Mouse (Mus musculus) heart, embryonic 11.5 days (tissue): ENCODE measurements around the gene Pla2g2d. TPM values are rescaled to one million over a fixed set of nuclear protein-coding genes. Genes with fewer than 3 reads are reported as not detected.

Source experiments
- ATAC-seq: fragments of 200-750 bp; cut with Nextera tagmentation; replicated peaks from 2 replicates; pipeline ENCODE4 v1.8.0; 2017; ENCODE audit warnings: moderate library complexity; ENCODE audit not compliant: insufficient number of reproducible peaks, low FRiP score, low TSS enrichment
- H3K27ac ChIP-seq: fragments of 300-500 bp; sonication (generic); 2 replicates; pipeline ENCODE4 v1.5.1; 2014; ENCODE audit warnings: mild to moderate bottlenecking, low read depth, low read length
- H3K27me3 ChIP-seq: fragments of 300-500 bp; sonication (generic); 2 replicates; pipeline ENCODE4 v1.6.1; 2014; ENCODE audit warnings: mild to moderate bottlenecking, low read length, mixed read lengths; ENCODE audit not compliant: control insufficient read depth, insufficient read depth
- H3K36me3 ChIP-seq: fragments of 300-500 bp; sonication (generic); 2 replicates; pipeline ENCODE4 v1.6.1; 2014; ENCODE audit warnings: mild to moderate bottlenecking, low read length, moderate library complexity, mixed read lengths; ENCODE audit not compliant: control insufficient read depth, insufficient read depth
- H3K4me1 ChIP-seq: fragments of 300-500 bp; sonication (generic); 2 replicates; pipeline ENCODE4 v1.6.1; 2014; ENCODE audit warnings: low read length; ENCODE audit not compliant: control insufficient read depth, insufficient read depth
- H3K4me2 ChIP-seq: fragments of 300-500 bp; sonication (generic); 2 replicates; pipeline ENCODE4 v1.6.1; 2014; ENCODE audit warnings: mild to moderate bottlenecking, moderate library complexity
- H3K4me3 ChIP-seq: fragments of 300-500 bp; sonication (generic); 2 replicates; pipeline ENCODE4 v1.5.1; 2014; ENCODE audit warnings: low read depth, low read length
- H3K9ac ChIP-seq: fragments of 300-500 bp; sonication (generic); 2 replicates; pipeline ENCODE4 v1.6.1; 2014; ENCODE audit warnings: mild to moderate bottlenecking, low read depth, low read length, moderate library complexity
- H3K9me3 ChIP-seq: fragments of 300-500 bp; sonication (generic); replicated peaks from 2 replicates; pipeline ENCODE4 v1.6.1; 2016; ENCODE audit warnings: low read length; ENCODE audit not compliant: control insufficient read depth
- WGBS: fragments of 180-500 bp; shearing (Covaris S2); extraction: QIAGEN DNeasy Blood & Tissue Kit; methylation state at CpG from one replicate; pipeline ENCODE4 v1.1.7; 2014; ENCODE audit not compliant: insufficient replicate concordance; 5-methylcytosine and 5-hydroxymethylcytosine counted together
- polyA plus RNA-seq: library from polyadenylated mRNA; unstranded; fragments of >200 nt; fragmentation: Nextera tagmentation; extraction: Ambion mirVana; gene quantifications from 2 replicates; pipeline ENCODE4 v1.2.1, GENCODE M21; 2014

Gene Pla2g2d
- polyA plus RNA-seq, 1 experiment from 2014 or later = not detected

DNA sequence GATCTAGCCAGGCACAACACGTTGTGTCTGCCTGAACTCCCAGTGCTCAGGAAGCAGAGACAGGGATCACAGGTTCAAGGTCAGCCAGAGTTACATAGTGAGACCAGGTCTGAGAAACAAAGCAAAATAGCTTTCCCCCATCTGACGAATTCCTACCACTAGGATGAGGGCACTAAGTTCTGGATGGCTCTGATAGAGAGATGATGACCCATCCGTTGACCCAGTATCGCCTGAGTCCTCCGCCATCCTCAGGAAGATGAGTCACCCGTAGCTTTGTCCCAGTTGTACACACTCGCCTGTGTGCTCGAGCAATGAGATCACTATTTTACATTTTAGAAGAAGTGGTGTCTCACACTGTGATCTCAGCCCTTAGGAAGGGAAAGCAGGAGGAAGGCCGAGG, 13.3 kb upstream of the Pla2g2d start:
- Histone ChIP-seq H3K4me3 (no peak overlapping the region), H3K27ac (no peak overlapping the region), H3K27me3 (no peaks in the 10 kb centered on the region), H3K4me1 (no peaks in the 10 kb centered on the region), H3K4me2 (no peak overlapping the region), H3K36me3 (no peaks in the 10 kb centered on the region), H3K9ac (no peak overlapping the region), H3K9me3 (no peaks in the 10 kb centered on the region)
- 69% methylated on average over 9 of the region's 9 CpGs for WGBS
- no peak for ATAC-seq

GRCm38 (mm10) chr4:138771970-138772369, 3.6 kb upstream of the Pla2g2d start:
- ATAC-seq = no peak

GRCm38 (mm10) chr4:138772386-138772785, 3.1 kb upstream of the Pla2g2d start:
- H3K4me2 ChIP-seq = no peak overlapping the region
- no peak overlapping the region for H3K27ac ChIP-seq
- no peaks in the 10 kb centered on the region for H3K4me1 ChIP-seq
- no peak overlapping the region for H3K4me3 ChIP-seq
- no peaks in the 10 kb centered on the region for H3K9me3 ChIP-seq
- no peaks in the 10 kb centered on the region for H3K36me3 ChIP-seq
- no peak overlapping the region for H3K9ac ChIP-seq
- 74% methylated on average over 5 of the region's 5 CpGs for WGBS
- peaks cover 5% of the 10 kb centered on the region; the same call in 1 of the 2 replicates for H3K27me3 ChIP-seq
- ATAC-seq = no peak

More at GRCm38 (mm10) chr4:138771970-138772369, 3.6 kb upstream of the Pla2g2d start:
- 81% methylated on average over 10 of the region's 10 CpGs for WGBS
- H3K9ac ChIP-seq = no peak overlapping the region
- no peak overlapping the region for H3K4me2 ChIP-seq
- peaks cover 3% of the 10 kb centered on the region; the same call in 1 of the 2 replicates for H3K27me3 ChIP-seq
- no peaks in the 10 kb centered on the region for H3K36me3 ChIP-seq
- no peaks in the 10 kb centered on the region for H3K4me1 ChIP-seq
- no peak overlapping the region for H3K27ac ChIP-seq
- no peak overlapping the region for H3K4me3 ChIP-seq
- H3K9me3 ChIP-seq = no peaks in the 10 kb centered on the region

DNA sequence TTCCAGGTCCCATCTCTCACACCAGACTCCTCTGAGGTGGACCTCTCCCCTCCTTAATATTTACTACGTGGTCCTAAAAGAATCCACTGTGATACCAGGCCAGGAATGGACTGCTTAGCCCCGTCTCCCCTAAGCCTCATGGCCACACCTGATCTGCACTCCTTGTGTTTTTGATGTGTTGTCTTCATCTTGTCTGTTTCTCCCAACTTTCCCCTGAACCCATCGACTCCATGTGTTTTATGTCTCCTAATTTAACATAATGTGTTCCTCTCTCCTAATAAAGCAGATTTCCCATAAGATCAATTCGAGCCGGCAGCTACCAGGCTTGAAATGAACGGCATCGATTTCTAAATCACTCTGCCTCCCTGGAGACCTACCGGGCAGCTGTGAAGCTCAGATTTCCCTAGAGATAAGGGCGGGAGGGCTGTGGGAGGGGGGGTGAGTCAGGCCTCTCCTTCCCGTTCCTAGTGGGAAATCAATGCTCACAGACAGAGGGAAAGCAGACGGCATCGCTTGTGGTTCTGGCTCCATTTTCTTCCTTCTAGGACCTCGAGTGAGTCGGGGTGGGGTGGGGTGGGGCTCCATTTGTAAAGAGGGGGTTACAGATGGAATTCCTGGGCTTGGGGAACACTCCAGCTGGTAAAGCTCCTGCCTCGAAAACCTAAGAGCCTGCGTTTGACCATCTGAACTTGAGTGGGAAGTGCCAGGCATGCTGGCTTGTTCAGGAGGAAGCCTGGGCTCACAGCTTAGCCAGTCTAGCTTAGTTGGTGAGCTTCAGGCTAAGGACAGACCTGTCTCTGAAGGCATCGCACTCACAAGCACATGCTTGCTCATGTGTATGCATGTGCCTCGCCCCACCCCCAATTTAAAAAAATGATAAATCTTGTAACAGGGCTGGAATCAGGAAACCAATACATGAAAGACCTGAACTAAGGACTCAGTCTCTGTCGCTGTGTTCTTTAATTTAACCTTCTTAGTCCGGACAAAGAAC, 2.2 kb downstream of the Pla2g2d start:
- Histone ChIP-seq H3K9me3 (no peaks in the 10 kb centered on the region), H3K4me1 (no peaks in the 10 kb centered on the region), H3K4me3 (no peak overlapping the region), H3K27me3 (peaks cover 5% of the 10 kb centered on the region; the same call in 1 of the 2 replicates), H3K36me3 (no peaks in the 10 kb centered on the region), H3K9ac (no peak overlapping the region), H3K27ac (no peak overlapping the region), H3K4me2 (no peak overlapping the region)
- no peak for ATAC-seq
- WGBS = 38% methylated on average over 20 of the region's 20 CpGs

GRCm38 (mm10) chr4:138780300-138780699, 4.8 kb downstream of the Pla2g2d start:
- H3K4me2 ChIP-seq = no peak overlapping the region
- no peak overlapping the region for H3K4me3 ChIP-seq
- 70% methylated on average over 5 of the region's 5 CpGs for WGBS
- ATAC-seq = no peak
- H3K9me3 ChIP-seq = no peaks in the 10 kb centered on the region
- no peak overlapping the region for H3K27ac ChIP-seq
- H3K9ac ChIP-seq = no peak overlapping the region
- H3K36me3 ChIP-seq = no peaks in the 10 kb centered on the region
- H3K27me3 ChIP-seq = peaks cover 5% of the 10 kb centered on the region; the same call in 1 of the 2 replicates
- H3K4me1 ChIP-seq = no peaks in the 10 kb centered on the region

DNA sequence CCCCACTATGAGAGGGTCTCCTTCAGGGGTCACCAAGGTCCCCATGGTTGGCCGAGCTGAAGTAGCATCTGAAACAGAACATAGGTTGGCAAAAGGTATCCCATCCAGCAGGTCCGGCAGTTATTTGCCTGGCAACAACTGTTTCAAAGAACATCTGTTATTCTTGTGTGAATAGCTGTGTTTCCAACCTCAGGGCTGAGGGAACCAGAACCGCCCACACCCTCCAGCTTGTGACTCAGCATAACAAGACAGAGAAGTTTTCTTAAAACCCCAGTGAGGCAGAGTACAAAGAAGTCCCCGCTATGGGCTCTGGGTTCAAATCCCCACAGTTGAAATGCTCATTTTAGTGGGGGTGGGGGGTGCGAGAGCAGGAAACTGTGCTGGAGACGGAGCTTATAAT, 6.6 kb downstream of the Pla2g2d start:
- H3K4me1 ChIP-seq = no peaks in the 10 kb centered on the region
- 80% methylated on average over 6 of the region's 6 CpGs for WGBS
- no peak overlapping the region for H3K4me3 ChIP-seq
- no peak overlapping the region for H3K27ac ChIP-seq
- no peaks in the 10 kb centered on the region for H3K36me3 ChIP-seq
- ATAC-seq = no peak
- H3K4me2 ChIP-seq = no peak overlapping the region
- H3K27me3 ChIP-seq = peaks cover 4% of the 10 kb centered on the region; the same call in 1 of the 2 replicates
- H3K9me3 ChIP-seq = no peaks in the 10 kb centered on the region
- no peak overlapping the region for H3K9ac ChIP-seq

GRCm38 (mm10) chr4:138785721-138786120, 10.2 kb downstream of the Pla2g2d start:
- Histone ChIP-seq H3K4me1 (no peaks in the 10 kb centered on the region), H3K4me2 (no peak overlapping the region), H3K4me3 (no peak overlapping the region), H3K27me3 (0 out of 2 replicates have a peak, but pooled peaks cover 3% of the 10 kb centered on the region), H3K9ac (no peak overlapping the region), H3K36me3 (no peaks in the 10 kb centered on the region), H3K9me3 (no peaks in the 10 kb centered on the region), H3K27ac (no peak overlapping the region)
- 50% methylated on average over 4 of the region's 4 CpGs for WGBS
- ATAC-seq = no peak

GRCm38 (mm10) chr4:138786141-138786540, 10.6 kb downstream of the Pla2g2d start:
- H3K36me3 ChIP-seq = no peaks in the 10 kb centered on the region
- H3K9ac ChIP-seq = no peak overlapping the region
- H3K9me3 ChIP-seq = no peaks in the 10 kb centered on the region
- no peak overlapping the region for H3K4me2 ChIP-seq
- no peak overlapping the region for H3K4me3 ChIP-seq
- no peak for ATAC-seq
- WGBS = 71% methylated on average over 4 of the region's 4 CpGs
- no peak overlapping the region for H3K27ac ChIP-seq
- 0 out of 2 replicates have a peak, but pooled peaks cover 3% of the 10 kb centered on the region for H3K27me3 ChIP-seq
- H3K4me1 ChIP-seq = no peaks in the 10 kb centered on the region
